ENCODE assay signal across 23 mouse cellular contexts in genomic region chr5:122604894-122605293, GRCm38 (mm10).
"Had no signal": no experiment of that assay in that cellular context is flagged by ENCODE, and none has a peak within 500 bp of the region (broad histone marks: within the 10 kb centered on the region; RNA-seq: fewer than 3 reads in every experiment).

No protein-coding gene starts in this region.

- H3K4me3 ChIP-seq: heart, embryonic 12.5 days; heart, embryonic 15.5 days; hindbrain, embryonic 13.5 days; kidney, embryonic 15.5 days; limb, embryonic 13.5 days; limb, embryonic 15.5 days; liver, embryonic 12.5 days had no signal

- DNase-seq: gastrocnemius, postnatal 14 days; gastrocnemius, postnatal 36 days; heart, adult 11 months; heart, postnatal 14 days; kidney, adult 11 months; kidney, adult 2 months; kidney, adult 9 months; kidney, postnatal 14 days; kidney, postnatal 36 days; layer of hippocampus, adult 9-11 months; layer of hippocampus, postnatal 36 days; left cerebral cortex, postnatal 4 days had no signal

- H3K4me2 ChIP-seq: heart, embryonic 12.5 days; heart, embryonic 15.5 days; hindbrain, embryonic 13.5 days; kidney, embryonic 15.5 days; limb, embryonic 13.5 days; limb, embryonic 15.5 days; liver, embryonic 12.5 days had no signal

- H3K9me3 ChIP-seq: heart, embryonic 12.5 days; heart, embryonic 15.5 days; hindbrain, embryonic 13.5 days; kidney, embryonic 15.5 days; limb, embryonic 13.5 days; limb, embryonic 15.5 days; liver, embryonic 12.5 days had no signal

- H3K36me3 ChIP-seq: liver, embryonic 12.5 days had no signal

- H3K27ac ChIP-seq: heart, embryonic 15.5 days; hindbrain, embryonic 13.5 days; hindbrain, postnatal 0 days; kidney, embryonic 15.5 days; kidney, postnatal 0 days; limb, embryonic 13.5 days; limb, embryonic 15.5 days; liver, embryonic 12.5 days; liver, embryonic 14.5 days had no signal

- H3K4me1 ChIP-seq: hindbrain, embryonic 13.5 days; kidney, embryonic 15.5 days; limb, embryonic 15.5 days; liver, embryonic 12.5 days had no signal

- H3K9ac ChIP-seq: heart, embryonic 12.5 days; heart, embryonic 15.5 days; hindbrain, embryonic 13.5 days; kidney, embryonic 15.5 days; limb, embryonic 13.5 days; limb, embryonic 15.5 days; liver, embryonic 12.5 days; liver, embryonic 14.5 days had no signal

- H3K27me3 ChIP-seq: heart, embryonic 12.5 days; heart, embryonic 15.5 days; hindbrain, embryonic 13.5 days; kidney, embryonic 15.5 days; limb, embryonic 13.5 days; limb, embryonic 15.5 days; liver, embryonic 12.5 days had no signal

- ATAC-seq: hindbrain, postnatal 0 days; intestine, embryonic 16.5 days; liver, embryonic 12.5 days had no signal
